Mouse (Mus musculus): ENCODE results near the gene Sh2d1b1.

Gene Sh2d1b1

DNA sequence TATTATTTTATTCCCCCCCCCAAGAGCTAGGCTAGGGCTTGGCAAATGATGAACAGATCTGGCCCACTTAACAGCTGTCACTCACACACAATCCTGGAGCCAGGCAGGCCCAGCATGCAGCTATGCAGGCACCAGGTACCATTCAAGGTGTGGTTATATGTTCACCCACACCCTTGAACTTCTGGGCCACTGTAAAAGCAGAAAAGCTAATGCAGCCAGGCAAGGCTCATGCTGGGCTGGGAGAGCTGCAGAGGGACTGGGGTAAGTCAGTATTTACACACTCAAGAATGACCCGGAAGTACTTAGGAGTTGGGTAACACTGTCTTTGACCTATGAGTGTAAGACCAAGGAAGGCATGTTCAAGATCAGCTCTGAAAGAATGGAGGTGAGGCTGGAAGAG, 47.2 kb downstream of the Sh2d1b1 start:
- no peak for DNase-seq (ENCODE audit: low read depth)

- no peak for DNase-seq (ENCODE audit: low read depth)
Measured at GRCm38 (mm10) chr1:170325277-170325676, 48.2 kb downstream of the Sh2d1b1 start.

GRCm38 (mm10) chr1:170331926-170332325, 54.8 kb downstream of the Sh2d1b1 start:
- DNase-seq (ENCODE audit: low read depth) = no peak

DNA sequence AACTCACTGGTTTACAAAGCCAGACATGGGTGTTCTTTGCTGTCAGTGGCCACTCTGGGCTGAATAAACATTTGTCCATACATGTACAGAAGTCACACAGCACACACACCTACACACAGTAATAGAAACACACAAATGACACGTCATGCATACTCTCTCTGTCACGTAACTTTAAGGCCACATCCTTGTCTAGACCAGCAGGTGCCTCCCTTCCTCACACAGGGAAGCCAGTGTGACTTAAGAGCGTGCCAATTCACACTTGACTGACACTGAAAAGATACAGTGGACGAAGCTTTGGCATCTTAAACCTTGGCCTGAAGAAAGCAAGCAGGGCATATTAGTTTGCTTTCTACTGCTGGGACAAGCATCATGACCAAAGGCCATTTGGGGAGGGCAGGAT, 55.7 kb downstream of the Sh2d1b1 start:
- no peak for DNase-seq (ENCODE audit: low read depth)

Measured in induced T-regulatory cell, adult 2 months (primary cell).